Mouse (Mus musculus) 3134 (cell line): ENCODE data around the gene Myh13.

Experiments
- DNase-seq: peaks from one replicate; pipeline ENCODE4 v3.0.0-alpha.2; 2011; ENCODE audit warnings: low spot score; ENCODE audit not compliant: insufficient read length; ENCODE audit errors: extremely low read depth

Gene Myh13

GRCm38 (mm10) chr11:67386815-67387415, 65.5 kb downstream of the Myh13 start:
- no peak for DNase-seq

- no peak for DNase-seq
These were observed 69.4 kb downstream of the Myh13 start for GRCm38 (mm10) chr11:67390679-67391384.

- no peak for DNase-seq
These were observed 70.9 kb downstream of the Myh13 start for GRCm38 (mm10) chr11:67392369-67392768.

- DNase-seq: no peak
These were observed 79.5 kb downstream of the Myh13 start for GRCm38 (mm10) chr11:67400956-67401355.

DNA sequence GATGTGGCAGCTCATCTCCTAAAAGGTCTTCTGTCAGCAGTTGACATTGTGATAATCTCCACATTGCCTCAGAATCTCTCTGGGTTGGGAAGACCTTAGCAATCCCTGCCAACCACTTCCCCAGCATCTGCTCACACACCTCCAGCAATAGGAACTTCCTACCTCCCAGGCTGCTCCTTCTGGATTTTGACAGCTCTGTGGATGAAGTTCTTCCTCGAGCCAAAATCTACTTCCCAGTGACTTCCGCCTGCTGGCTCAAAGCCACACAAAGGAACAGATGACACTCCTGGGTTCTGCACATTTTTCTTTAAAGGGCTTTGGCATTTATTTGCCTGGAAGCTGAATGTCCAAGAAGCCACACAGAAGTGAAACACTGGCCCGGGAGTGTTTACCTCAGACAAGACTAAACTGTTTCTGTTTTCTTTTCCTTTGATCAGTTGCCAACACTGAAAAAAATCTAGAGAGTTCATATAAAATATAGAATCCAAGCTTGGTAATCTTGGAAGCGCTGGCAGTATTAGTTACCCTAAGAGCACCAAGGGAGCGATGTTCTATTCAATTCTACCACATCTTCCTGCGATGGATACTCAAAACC, 93.0 kb downstream of the Myh13 start:
- no peak for DNase-seq
